Mouse (Mus musculus): ENCODE results near the gene Rpia. TPM values are rescaled to one million over a fixed set of nuclear protein-coding genes. Genes with fewer than 3 reads are reported as not detected.

The Rpia gene
- polyA plus RNA-seq, 1 experiment from 2014 or later: 2.3 TPM

DNA sequence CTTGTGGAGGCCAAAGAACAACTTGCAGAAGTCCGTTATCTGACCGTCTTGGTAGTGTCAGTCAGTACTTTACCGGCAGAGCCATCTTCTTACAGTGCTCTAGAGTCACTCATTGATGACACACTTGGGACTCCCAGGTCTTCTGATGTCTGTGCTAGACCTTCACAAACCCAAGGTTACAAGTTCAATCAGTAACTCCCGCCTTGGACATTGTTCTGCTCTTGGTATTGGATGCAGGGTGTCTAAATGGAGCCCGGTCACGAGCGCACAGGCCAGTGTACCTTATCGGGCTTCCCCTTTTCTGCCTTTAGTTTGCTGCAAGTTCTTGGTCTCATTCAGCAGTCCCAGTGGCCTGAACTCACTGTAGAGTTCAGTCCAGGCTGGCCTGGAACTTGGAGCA, 612 bp upstream of the Rpia start:
- H3K9me3 ChIP-seq (ENCODE audit: low read length): no peaks in the 10 kb centered on the region
- H3K4me1 ChIP-seq (ENCODE audit: insufficient read depth, low read depth, low read length): peaks cover 11% of the 10 kb centered on the region; the same call in 1 of the 2 replicates
- DNase-seq (ENCODE audit: low spot score) (no peak), ATAC-seq (no peak)
- TF ChIP-seq CTCF (IDR thresholded peaks at IDR 0.05) (no peak), EP300 (IDR thresholded peaks at IDR 0.05) (no peak)
- H3K27me3 ChIP-seq (replicated peaks; ENCODE audit: insufficient read depth, low read length): no peaks in the 10 kb centered on the region
- H3K27ac ChIP-seq (ENCODE audit: low read length): 0 out of 2 replicates have a peak overlapping the region, but pooled peaks have one; percentile 32
- peak overlapping the region; percentile 63 for H3K4me3 ChIP-seq (ENCODE audit: low read depth, low read length)
- H3K4me2 ChIP-seq (replicated peaks; ENCODE audit: low read depth, low read length): peak overlapping the region; percentile 95
- WGBS: 38% methylated on average over 8 of the region's 8 CpGs
- H3K36me3 ChIP-seq (ENCODE audit: insufficient read depth, low read length): no peaks in the 10 kb centered on the region
- no peak overlapping the region for H3K9ac ChIP-seq (replicated peaks; ENCODE audit: low read depth)

DNA sequence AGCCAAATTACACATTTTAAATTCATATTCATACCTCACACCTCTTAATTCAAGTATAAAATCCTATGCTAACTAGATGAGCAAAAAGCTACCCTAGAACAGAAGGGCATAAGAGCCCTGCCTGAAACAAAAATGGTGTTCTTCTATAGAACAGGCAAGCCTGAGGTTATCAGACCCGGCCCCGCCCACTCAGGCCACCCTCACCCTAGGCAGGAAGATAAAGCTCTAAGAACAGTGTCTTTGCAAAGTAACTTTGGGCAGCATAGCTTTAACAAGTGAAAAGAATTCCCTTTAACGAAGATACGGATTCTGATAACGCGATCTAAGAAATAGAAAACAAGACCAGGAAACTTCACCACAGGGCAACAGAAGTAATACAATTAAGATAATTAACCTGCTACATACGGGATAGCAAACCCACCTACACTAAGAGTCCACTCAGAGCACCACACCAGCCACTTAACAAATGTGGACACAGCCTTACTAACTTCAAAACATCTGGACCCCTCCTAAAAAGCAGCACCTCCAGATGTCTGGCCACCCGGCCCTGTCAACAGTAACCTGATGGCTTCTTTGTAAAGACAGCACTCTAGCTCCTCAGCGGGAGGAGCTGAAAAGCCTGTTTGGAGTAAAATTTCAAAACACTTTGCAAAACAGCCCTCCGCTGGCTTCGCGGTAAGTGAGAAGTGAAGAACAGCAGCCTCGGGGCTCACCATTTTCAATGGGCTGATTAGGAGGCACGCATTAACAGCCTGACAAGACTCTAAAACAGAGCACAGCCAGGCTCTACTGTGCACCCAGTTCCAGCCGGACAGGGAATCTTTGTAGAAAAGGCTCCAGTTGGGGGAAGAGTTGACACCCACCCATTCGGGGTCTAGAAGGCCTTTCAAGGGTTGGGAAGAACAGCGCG, 925 bp downstream of the Rpia start:
- Histone ChIP-seq H3K9ac (replicated peaks; ENCODE audit: low read depth) (peak overlapping the region; percentile 27), H3K36me3 (ENCODE audit: insufficient read depth, low read length) (no peaks in the 10 kb centered on the region), H3K4me2 (replicated peaks; ENCODE audit: low read depth, low read length) (peak overlapping the region; percentile 95), H3K27me3 (replicated peaks; ENCODE audit: insufficient read depth, low read length) (no peaks in the 10 kb centered on the region), H3K4me1 (ENCODE audit: insufficient read depth, low read depth, low read length) (peaks cover 14% of the 10 kb centered on the region; the same call in 1 of the 2 replicates), H3K27ac (ENCODE audit: low read length) (peak overlapping the region; percentile 88), H3K4me3 (ENCODE audit: low read depth, low read length) (peak overlapping the region; percentile 63), H3K9me3 (ENCODE audit: low read length) (no peaks in the 10 kb centered on the region)
- ATAC-seq: peak; percentile 8
- DNase-seq (ENCODE audit: low spot score): peak; percentile 64
- TF ChIP-seq EP300 (IDR thresholded peaks at IDR 0.05) (0 out of 2 replicates have a peak, but pooled peaks have one; percentile 8), CTCF (IDR thresholded peaks at IDR 0.05) (no peak)
- 2% methylated on average over 18 of the region's 18 CpGs for WGBS

DNA sequence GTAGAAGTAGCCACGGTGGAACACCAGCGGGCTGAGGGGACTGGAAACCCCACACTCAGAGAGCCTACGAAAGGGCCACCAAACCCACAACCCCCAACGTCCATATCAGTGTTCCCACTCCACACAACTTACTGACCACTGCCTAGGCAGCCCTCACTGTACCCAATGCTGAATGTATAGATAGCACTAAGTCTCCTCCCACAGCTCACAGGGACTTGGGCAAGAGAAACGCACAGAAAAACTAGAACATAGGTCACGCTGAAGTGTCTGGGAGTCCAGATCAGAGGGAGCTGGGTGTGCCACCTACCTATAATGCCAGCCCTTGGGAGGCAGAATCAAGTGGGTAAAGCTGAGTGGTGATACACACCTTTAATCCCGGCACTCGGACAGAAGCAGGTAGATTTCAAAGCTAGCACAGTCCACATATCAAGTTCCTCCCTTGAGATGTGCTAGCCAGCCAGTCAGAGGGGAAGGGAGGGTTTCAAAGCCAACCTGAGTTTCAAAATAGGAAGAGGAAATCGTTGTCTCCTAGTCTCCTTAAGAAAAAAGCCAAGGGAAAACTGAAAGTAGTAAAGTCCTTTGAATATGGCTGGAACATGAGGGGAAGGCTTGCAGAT, 1.9 kb downstream of the Rpia start:
- Histone ChIP-seq H3K9me3 (ENCODE audit: low read length) (no peaks in the 10 kb centered on the region), H3K4me1 (ENCODE audit: insufficient read depth, low read depth, low read length) (peaks cover 14% of the 10 kb centered on the region; the same call in 1 of the 2 replicates), H3K27ac (ENCODE audit: low read length) (peak overlapping the region; percentile 51), H3K4me3 (ENCODE audit: low read depth, low read length) (no peak overlapping the region; the same call in 1 of the 2 replicates), H3K36me3 (ENCODE audit: insufficient read depth, low read length) (no peaks in the 10 kb centered on the region), H3K9ac (replicated peaks; ENCODE audit: low read depth) (no peak overlapping the region), H3K4me2 (replicated peaks; ENCODE audit: low read depth, low read length) (peak overlapping the region; percentile 95), H3K27me3 (replicated peaks; ENCODE audit: insufficient read depth, low read length) (no peaks in the 10 kb centered on the region)
- WGBS: 63% methylated on average over 9 of the region's 9 CpGs
- ATAC-seq: peak; percentile 17
- TF ChIP-seq CTCF (IDR thresholded peaks at IDR 0.05) (no peak), EP300 (IDR thresholded peaks at IDR 0.05) (no peak)
- DNase-seq (ENCODE audit: low spot score): peak; percentile 83

DNA sequence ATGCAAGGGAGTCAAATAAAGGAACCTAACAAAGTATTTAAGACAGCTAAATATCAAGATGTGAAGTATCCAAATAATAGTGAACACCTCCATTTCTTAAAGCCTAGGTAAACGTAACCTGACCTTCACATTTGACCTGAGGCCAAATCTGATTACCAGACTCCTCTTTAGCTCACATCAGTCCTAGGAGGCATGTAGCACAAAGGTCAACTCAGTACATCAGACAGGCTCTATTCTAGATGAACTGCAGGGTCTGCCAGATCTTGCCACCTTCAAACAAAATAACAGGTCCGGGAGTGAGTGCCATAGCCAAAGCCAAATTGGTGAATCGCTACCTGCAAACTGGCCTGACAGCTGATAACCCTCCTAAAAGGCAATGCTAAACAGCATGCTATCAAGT, 2.9 kb downstream of the Rpia start:
- DNase-seq (ENCODE audit: low spot score): no peak
- Histone ChIP-seq H3K4me2 (replicated peaks; ENCODE audit: low read depth, low read length) (no peak overlapping the region), H3K9me3 (ENCODE audit: low read length) (no peaks in the 10 kb centered on the region), H3K9ac (replicated peaks; ENCODE audit: low read depth) (no peak overlapping the region), H3K27me3 (replicated peaks; ENCODE audit: insufficient read depth, low read length) (no peaks in the 10 kb centered on the region), H3K36me3 (ENCODE audit: insufficient read depth, low read length) (no peaks in the 10 kb centered on the region), H3K27ac (ENCODE audit: low read length) (no peak overlapping the region), H3K4me1 (ENCODE audit: insufficient read depth, low read depth, low read length) (peaks cover 14% of the 10 kb centered on the region; the same call in 1 of the 2 replicates), H3K4me3 (ENCODE audit: low read depth, low read length) (no peak overlapping the region)
- ATAC-seq: no peak
- WGBS: 95% methylated on average over 3 of the region's 3 CpGs
- TF ChIP-seq CTCF (IDR thresholded peaks at IDR 0.05): no peak
- TF ChIP-seq EP300 (IDR thresholded peaks at IDR 0.05): no peak

DNA sequence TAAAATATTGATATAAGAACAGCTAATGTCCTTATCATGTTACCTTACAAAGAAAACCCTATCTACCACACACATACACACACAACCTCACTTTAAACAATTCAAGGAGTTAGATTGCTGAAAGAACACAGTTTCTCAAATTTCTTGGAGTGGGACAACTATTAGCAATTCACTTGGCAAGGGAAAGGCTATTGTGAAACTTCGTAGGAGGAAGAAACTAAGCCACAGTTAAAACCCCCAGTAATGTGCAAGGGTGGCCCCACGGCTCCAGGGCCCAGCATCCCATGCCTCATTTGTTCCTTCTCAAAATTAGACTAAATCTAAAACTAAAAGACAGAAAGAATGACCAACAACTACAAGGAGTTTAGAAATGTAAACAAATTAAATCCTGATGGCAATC, 4.5 kb downstream of the Rpia start:
- no peaks in the 10 kb centered on the region for H3K9me3 ChIP-seq (ENCODE audit: low read length)
- no peaks in the 10 kb centered on the region for H3K27me3 ChIP-seq (replicated peaks; ENCODE audit: insufficient read depth, low read length)
- H3K36me3 ChIP-seq (ENCODE audit: insufficient read depth, low read length): no peaks in the 10 kb centered on the region
- peaks cover 14% of the 10 kb centered on the region; the same call in 1 of the 2 replicates for H3K4me1 ChIP-seq (ENCODE audit: insufficient read depth, low read depth, low read length)
- peak; percentile 80 for DNase-seq (ENCODE audit: low spot score)
- no peak overlapping the region for H3K4me2 ChIP-seq (replicated peaks; ENCODE audit: low read depth, low read length)
- 31% methylated on average over 2 of the region's 2 CpGs for WGBS
- H3K27ac ChIP-seq (ENCODE audit: low read length): 0 out of 2 replicates have a peak overlapping the region, but pooled peaks have one; percentile 32
- H3K4me3 ChIP-seq (ENCODE audit: low read depth, low read length): no peak overlapping the region
- TF ChIP-seq CTCF (IDR thresholded peaks at IDR 0.05) (no peak), EP300 (IDR thresholded peaks at IDR 0.05) (no peak)
- H3K9ac ChIP-seq (replicated peaks; ENCODE audit: low read depth): no peak overlapping the region
- no peak for ATAC-seq

DNA sequence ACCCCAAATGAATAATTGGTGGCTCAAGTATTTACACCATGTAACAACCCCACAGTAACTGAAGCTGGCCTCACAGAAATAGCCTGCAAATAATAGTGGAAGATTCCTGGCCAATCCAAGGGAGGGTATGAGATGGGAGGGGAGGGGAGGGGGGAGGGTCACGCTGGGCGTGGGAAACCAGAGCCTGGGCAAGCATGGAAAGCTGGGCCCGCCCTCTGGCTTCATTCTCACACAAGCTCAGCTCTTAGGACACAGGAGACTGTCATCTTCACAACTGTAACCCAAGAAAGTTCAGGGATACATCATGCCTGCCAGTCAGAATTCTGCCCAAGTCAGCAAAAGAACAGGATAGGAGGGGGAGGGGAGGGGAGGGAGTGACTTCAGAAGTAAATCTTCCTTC, 6.2 kb downstream of the Rpia start:
- H3K27ac ChIP-seq (ENCODE audit: low read length): no peak overlapping the region
- H3K9ac ChIP-seq (replicated peaks; ENCODE audit: low read depth): no peak overlapping the region
- H3K9me3 ChIP-seq (ENCODE audit: low read length): no peaks in the 10 kb centered on the region
- DNase-seq (ENCODE audit: low spot score) (no peak), ATAC-seq (no peak)
- no peaks in the 10 kb centered on the region for H3K36me3 ChIP-seq (ENCODE audit: insufficient read depth, low read length)
- WGBS: 51% methylated on average over 3 of the region's 3 CpGs
- TF ChIP-seq CTCF (IDR thresholded peaks at IDR 0.05) (no peak), EP300 (IDR thresholded peaks at IDR 0.05) (no peak)
- H3K27me3 ChIP-seq (replicated peaks; ENCODE audit: insufficient read depth, low read length): no peaks in the 10 kb centered on the region
- H3K4me3 ChIP-seq (ENCODE audit: low read depth, low read length): no peak overlapping the region
- no peak overlapping the region for H3K4me2 ChIP-seq (replicated peaks; ENCODE audit: low read depth, low read length)
- peaks cover 13% of the 10 kb centered on the region; the same call in 1 of the 2 replicates for H3K4me1 ChIP-seq (ENCODE audit: insufficient read depth, low read depth, low read length)

Data from lung, postnatal 0 days (tissue).